Mouse (Mus musculus): ENCODE measurements around the gene Wnt2.

Gene Wnt2

GRCm38 (mm10) chr6:17978324-17978723, 52.1 kb downstream of the Wnt2 start:
- DNase-seq (ENCODE audit: low spot score), result no peak

- no peak for DNase-seq (ENCODE audit: low spot score)
Observed at GRCm38 (mm10) chr6:17977165-17977564, 53.2 kb downstream of the Wnt2 start.

- DNase-seq (ENCODE audit: low spot score), result no peak
Observed at GRCm38 (mm10) chr6:17974416-17974815, 56.0 kb downstream of the Wnt2 start.

- DNase-seq (ENCODE audit: low spot score), result no peak
Observed at GRCm38 (mm10) chr6:17971393-17971792, 59.0 kb downstream of the Wnt2 start.

- DNase-seq (ENCODE audit: low spot score), result no peak
Observed at GRCm38 (mm10) chr6:17969815-17970214, 60.6 kb downstream of the Wnt2 start.

GRCm38 (mm10) chr6:17968467-17969144, 61.8 kb downstream of the Wnt2 start:
- peak; percentile 85 for DNase-seq (ENCODE audit: low spot score)

GRCm38 (mm10) chr6:17963455-17963854, 66.9 kb downstream of the Wnt2 start:
- no peak for DNase-seq (ENCODE audit: low spot score)

GRCm38 (mm10) chr6:17951779-17952178, 78.6 kb downstream of the Wnt2 start:
- DNase-seq (ENCODE audit: low spot score), result no peak

GRCm38 (mm10) chr6:17949103-17949502, 81.3 kb downstream of the Wnt2 start:
- no peak for DNase-seq (ENCODE audit: low spot score)

GRCm38 (mm10) chr6:17947130-17947831, 83.1 kb downstream of the Wnt2 start:
- DNase-seq (ENCODE audit: low spot score), result no peak

GRCm38 (mm10) chr6:17946456-17946855, 83.9 kb downstream of the Wnt2 start:
- DNase-seq (ENCODE audit: low spot score), result no peak

GRCm38 (mm10) chr6:17943877-17944617, 86.3 kb downstream of the Wnt2 start:
- DNase-seq (ENCODE audit: low spot score), result no peak

- DNase-seq (ENCODE audit: low spot score), result peak; percentile 35
Observed at GRCm38 (mm10) chr6:17942344-17942743, 88.0 kb downstream of the Wnt2 start.

- no peak for DNase-seq (ENCODE audit: low spot score)
Observed at GRCm38 (mm10) chr6:17941916-17942315, 88.5 kb downstream of the Wnt2 start.
